Comparison of ENCODE assay signal across 20 mouse cellular contexts in the genomic region with DNA sequence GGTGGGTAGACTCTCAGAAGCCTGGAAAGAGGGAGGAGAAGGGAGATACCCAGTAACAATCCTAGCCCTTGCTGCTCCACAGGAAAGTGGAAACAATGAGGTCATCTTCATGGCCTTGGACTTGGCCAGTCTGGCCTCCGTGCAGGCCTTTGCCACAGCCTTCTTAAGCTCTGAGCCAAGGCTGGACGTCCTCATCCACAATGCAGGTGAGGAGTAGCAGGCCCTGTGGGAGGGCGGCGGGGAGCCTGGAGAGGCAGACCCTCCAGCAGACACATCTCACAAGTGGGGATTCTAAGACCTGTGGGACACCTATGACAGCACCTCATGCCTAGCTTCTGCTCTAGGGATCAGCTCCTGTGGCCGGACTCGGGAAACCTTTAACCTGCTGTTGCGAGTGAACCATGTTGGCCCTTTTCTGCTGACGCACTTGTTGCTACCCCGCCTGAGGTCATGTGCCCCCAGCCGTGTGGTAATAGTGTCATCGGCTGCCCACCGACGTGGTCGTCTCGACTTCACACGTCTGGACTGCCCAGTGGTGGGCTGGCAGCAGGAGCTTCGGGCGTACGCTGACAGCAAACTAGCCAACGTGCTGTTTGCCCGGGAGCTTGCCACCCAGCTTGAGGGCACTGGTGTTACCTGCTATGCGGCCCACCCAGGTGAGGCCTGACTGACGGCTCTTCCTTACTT. TPM values are rescaled to one million over a fixed set of nuclear protein-coding genes. Genes with fewer than 3 reads are reported as not detected.
DNase-seq lines count a peak whose midpoint lies in the region; ATAC-seq lines count a peak whose summit lies in the region.
"Had no signal": no experiment of that assay in that cellular context is flagged by ENCODE, and none has a peak within 500 bp of the region (broad histone marks: within the 10 kb centered on the region; RNA-seq: fewer than 3 reads in every experiment).

No protein-coding gene starts in this region.

- 0 out of 2 replicates have a peak overlapping the region, but pooled peaks have one; percentile 74 for H3K4me2 ChIP-seq in midbrain, embryonic 13.5 days (replicated peaks)
- H3K4me2 ChIP-seq in midbrain, embryonic 11.5 days = no peak overlapping the region
- peak overlapping the region; percentile 99 for H3K4me2 ChIP-seq in liver, embryonic 16.5 days (ENCODE audit: low read depth, low read length)
- H3K4me2 ChIP-seq in kidney, embryonic 14.5 days (replicated peaks; ENCODE audit: low read depth, low read length) = no peak overlapping the region

- H3K4me3 ChIP-seq in midbrain, embryonic 13.5 days (replicated peaks) = no peak overlapping the region
- H3K4me3 ChIP-seq in midbrain, embryonic 11.5 days (ENCODE audit: low read depth, low read length) = no peak overlapping the region
- peak overlapping the region; percentile 78 for H3K4me3 ChIP-seq in liver, embryonic 16.5 days (ENCODE audit: low read depth, low read length)
- no peak overlapping the region for H3K4me3 ChIP-seq in kidney, embryonic 14.5 days (ENCODE audit: low read length)
- H3K4me3 ChIP-seq: left cerebral cortex, adult 2 months had no signal

- no peak overlapping the region for H3K9ac ChIP-seq in midbrain, embryonic 13.5 days (replicated peaks)
- no peak overlapping the region for H3K9ac ChIP-seq in midbrain, embryonic 11.5 days (ENCODE audit: low read length)
- no peak overlapping the region for H3K9ac ChIP-seq in liver, embryonic 16.5 days (ENCODE audit: low read depth, low read length)
- no peak overlapping the region for H3K9ac ChIP-seq in kidney, embryonic 14.5 days (ENCODE audit: low read depth, low read length)
- H3K9ac ChIP-seq: embryonic facial prominence, embryonic 13.5 days; heart, embryonic 15.5 days had no signal

- H3K4me1 ChIP-seq in midbrain, embryonic 13.5 days (replicated peaks) = peaks cover 52% of the 10 kb centered on the region
- peaks cover 19% of the 10 kb centered on the region for H3K4me1 ChIP-seq in midbrain, embryonic 11.5 days (ENCODE audit: control insufficient read depth, insufficient read depth, low read length)
- peaks cover 47% of the 10 kb centered on the region for H3K4me1 ChIP-seq in liver, embryonic 16.5 days (ENCODE audit: control insufficient read depth, low read depth, low read length)
- peaks cover 18% of the 10 kb centered on the region for H3K4me1 ChIP-seq in kidney, embryonic 14.5 days (ENCODE audit: control insufficient read depth, insufficient read depth, low read length)

- H3K9me3 ChIP-seq in midbrain, embryonic 13.5 days = no peaks in the 10 kb centered on the region
- no peaks in the 10 kb centered on the region for H3K9me3 ChIP-seq in midbrain, embryonic 11.5 days (ENCODE audit: control insufficient read depth, low read length)
- no peaks in the 10 kb centered on the region for H3K9me3 ChIP-seq in liver, embryonic 16.5 days (replicated peaks; ENCODE audit: control insufficient read depth, low read length)
- no peaks in the 10 kb centered on the region for H3K9me3 ChIP-seq in kidney, embryonic 14.5 days (ENCODE audit: control insufficient read depth, low read length)
- H3K9me3 ChIP-seq: embryonic facial prominence, embryonic 13.5 days; heart, embryonic 15.5 days; limb, embryonic 13.5 days had no signal

- no peak overlapping the region for H3K27ac ChIP-seq in midbrain, embryonic 13.5 days
- H3K27ac ChIP-seq in midbrain, embryonic 11.5 days (ENCODE audit: low read depth, low read length) = no peak overlapping the region
- no peak overlapping the region for H3K27ac ChIP-seq in liver, embryonic 16.5 days (ENCODE audit: low read length)
- H3K27ac ChIP-seq in kidney, embryonic 14.5 days (ENCODE audit: low read depth, low read length) = no peak overlapping the region
- H3K27ac ChIP-seq: embryonic facial prominence, embryonic 13.5 days; heart, embryonic 15.5 days; left cerebral cortex, adult 2 months; limb, embryonic 13.5 days had no signal

- peak; percentile 92 for DNase-seq in heart, adult 11 months
- DNase-seq in heart, adult 18-20 months = no peak
- DNase-seq in midbrain, embryonic 11.5 days (ENCODE audit: low spot score, missing footprints) = no peak
- peak; percentile 29 for DNase-seq in adrenal gland, postnatal 25 days
- DNase-seq in gastrocnemius, postnatal 25 days = no peak
- DNase-seq: cerebellum, adult 18-20 months; kidney, adult 11 months; kidney, postnatal 10 days; retina, postnatal 1 day; thymus, postnatal 4 days had no signal

- no peaks in the 10 kb centered on the region for H3K27me3 ChIP-seq in midbrain, embryonic 13.5 days
- no peaks in the 10 kb centered on the region for H3K27me3 ChIP-seq in midbrain, embryonic 11.5 days (ENCODE audit: control insufficient read depth, insufficient read depth, low read length)
- H3K27me3 ChIP-seq in liver, embryonic 16.5 days (ENCODE audit: control insufficient read depth, insufficient read depth, low read depth, low read length) = no peaks in the 10 kb centered on the region
- no peaks in the 10 kb centered on the region for H3K27me3 ChIP-seq in kidney, embryonic 14.5 days (ENCODE audit: control insufficient read depth, insufficient read depth, low read length)
- H3K27me3 ChIP-seq: embryonic facial prominence, embryonic 13.5 days; heart, embryonic 15.5 days; limb, embryonic 13.5 days; Patski had no signal

- peaks cover 27% of the 10 kb centered on the region for H3K36me3 ChIP-seq in midbrain, embryonic 13.5 days
- H3K36me3 ChIP-seq in midbrain, embryonic 11.5 days (ENCODE audit: control insufficient read depth, insufficient read depth, low read length) = peaks cover 4% of the 10 kb centered on the region; the same call in 1 of the 2 replicates
- H3K36me3 ChIP-seq in liver, embryonic 16.5 days (ENCODE audit: control insufficient read depth, insufficient read depth) = peaks cover 21% of the 10 kb centered on the region
- H3K36me3 ChIP-seq in kidney, embryonic 14.5 days (ENCODE audit: control insufficient read depth, insufficient read depth, low read length) = peaks cover 15% of the 10 kb centered on the region

- ATAC-seq in midbrain, embryonic 13.5 days = no peak
- no peak for ATAC-seq in midbrain, embryonic 11.5 days (ENCODE audit: low FRiP score)
- no peak for ATAC-seq in liver, embryonic 16.5 days (ENCODE audit: low read depth)
- ATAC-seq in kidney, embryonic 14.5 days (ENCODE audit: low FRiP score, low TSS enrichment) = no peak
- ATAC-seq: activated CD4-positive, CD25-positive, alpha-beta regulatory T cell, adult 4 months; lung, postnatal 0 days; Patski had no signal

- WGBS in midbrain, embryonic 13.5 days = 94% methylated on average over 23 of the region's 23 CpGs
- 95% methylated on average over 23 of the region's 23 CpGs for WGBS in midbrain, embryonic 11.5 days
- 89% methylated on average over 23 of the region's 23 CpGs for WGBS in liver, embryonic 16.5 days (ENCODE audit: insufficient replicate concordance)
- WGBS in kidney, embryonic 14.5 days = 93% methylated on average over 23 of the region's 23 CpGs

RNA-seq across cellular contexts. Expression of gene Dhrs13, which starts 2.0 kb away (rescaled TPM):
- total RNA-seq in heart, adult 18-20 months (2021) = 1 to 10 TPM; 4.1 to 5.2 TPM
- 31.6 and 32.4 TPM in 2 replicates for polyA plus RNA-seq in midbrain, embryonic 13.5 days (2015; fragmentation: Nextera tagmentation; extraction: Ambion mirVana)
- polyA plus RNA-seq in midbrain, embryonic 11.5 days (2014; fragmentation: Nextera tagmentation; extraction: Ambion mirVana) = 17.4 and 18.0 TPM in 2 replicates
- 18.6 and 19.1 TPM in 2 replicates for total RNA-seq in adrenal gland, postnatal 25 days (2021)
- 10.8 and 11.3 TPM in 2 replicates for polyA plus RNA-seq in liver, embryonic 16.5 days (2015; fragmentation: Nextera tagmentation; extraction: Ambion mirVana)
- total RNA-seq in gastrocnemius, postnatal 25 days (2021) = 1 to 10 TPM in 1 of 2 experiments, under 1 TPM in 1; 0.59 to 1.1 TPM
- polyA plus RNA-seq in kidney, embryonic 14.5 days (2014; fragmentation: Nextera tagmentation; extraction: Ambion mirVana) = 20.3 and 20.4 TPM in 2 replicates

RNA-seq across cellular contexts. Expression of gene Flot2, which starts 3.7 kb away (rescaled TPM):
- total RNA-seq in heart, adult 18-20 months (2021) = 10 to 100 TPM; 54.1 to 56.0 TPM
- polyA plus RNA-seq in midbrain, embryonic 13.5 days (2015; fragmentation: Nextera tagmentation; extraction: Ambion mirVana) = 66.9 and 68.4 TPM in 2 replicates
- polyA plus RNA-seq in midbrain, embryonic 11.5 days (2014; fragmentation: Nextera tagmentation; extraction: Ambion mirVana) = 52.7 and 57.6 TPM in 2 replicates
- total RNA-seq in adrenal gland, postnatal 25 days (2021) = 87.9 and 106 TPM in 2 replicates
- polyA plus RNA-seq in liver, embryonic 16.5 days (2015; fragmentation: Nextera tagmentation; extraction: Ambion mirVana) = 24.5 and 25.1 TPM in 2 replicates
- 10 to 100 TPM; 54.8 to 55.7 TPM for total RNA-seq in gastrocnemius, postnatal 25 days (2021)
- 25.6 and 45.7 TPM in 2 replicates for polyA plus RNA-seq in kidney, embryonic 14.5 days (2014; fragmentation: Nextera tagmentation; extraction: Ambion mirVana)

RNA-seq across cellular contexts. Expression of gene Eral1, which starts 46.1 kb away (rescaled TPM):
- 10 to 100 TPM; 28.9 to 29.3 TPM for total RNA-seq in heart, adult 18-20 months (2021)
- polyA plus RNA-seq in midbrain, embryonic 13.5 days (2015; fragmentation: Nextera tagmentation; extraction: Ambion mirVana) = 32.7 and 33.8 TPM in 2 replicates
- 39.0 and 39.6 TPM in 2 replicates for polyA plus RNA-seq in midbrain, embryonic 11.5 days (2014; fragmentation: Nextera tagmentation; extraction: Ambion mirVana)
- total RNA-seq in adrenal gland, postnatal 25 days (2021) = 33.6 and 36.0 TPM in 2 replicates
- 12.4 and 12.7 TPM in 2 replicates for polyA plus RNA-seq in liver, embryonic 16.5 days (2015; fragmentation: Nextera tagmentation; extraction: Ambion mirVana)
- 10 to 100 TPM; 19.3 to 20.6 TPM for total RNA-seq in gastrocnemius, postnatal 25 days (2021)
- 35.2 and 40.1 TPM in 2 replicates for polyA plus RNA-seq in kidney, embryonic 14.5 days (2014; fragmentation: Nextera tagmentation; extraction: Ambion mirVana)

RNA-seq across cellular contexts. Expression of gene Phf12, which starts 51.5 kb away (rescaled TPM):
- total RNA-seq in heart, adult 18-20 months (2021) = 10 to 100 TPM; 21.7 to 21.9 TPM
- polyA plus RNA-seq in midbrain, embryonic 13.5 days (2015; fragmentation: Nextera tagmentation; extraction: Ambion mirVana) = 22.7 and 22.8 TPM in 2 replicates
- polyA plus RNA-seq in midbrain, embryonic 11.5 days (2014; fragmentation: Nextera tagmentation; extraction: Ambion mirVana) = 15.5 and 18.0 TPM in 2 replicates
- 76.6 and 79.8 TPM in 2 replicates for total RNA-seq in adrenal gland, postnatal 25 days (2021)
- 5.3 and 5.7 TPM in 2 replicates for polyA plus RNA-seq in liver, embryonic 16.5 days (2015; fragmentation: Nextera tagmentation; extraction: Ambion mirVana)
- 10 to 100 TPM; 14.2 to 18.2 TPM for total RNA-seq in gastrocnemius, postnatal 25 days (2021)
- 16.1 and 22.6 TPM in 2 replicates for polyA plus RNA-seq in kidney, embryonic 14.5 days (2014; fragmentation: Nextera tagmentation; extraction: Ambion mirVana)

Comparison
In these comparisons a context has a peak if more than half of its experiments do, and no peak if none do; other contexts are left out.
1. DNase-seq: peak in heart, adult 11 months (single experiment) and adrenal gland, postnatal 25 days (single experiment); none in heart, adult 18-20 months (0 of 2), midbrain, embryonic 11.5 days (single experiment) and gastrocnemius, postnatal 25 days (single experiment).
2. H3K4me2 ChIP-seq: peak in midbrain, embryonic 13.5 days (single experiment) and liver, embryonic 16.5 days (single experiment); none in midbrain, embryonic 11.5 days (single experiment) and kidney, embryonic 14.5 days (single experiment).